Mouse (Mus musculus) kidney, embryonic 15.5 days (tissue): Measurements from ENCODE around the gene Zrsr2. TPM values are rescaled to one million over a fixed set of nuclear protein-coding genes. Genes with fewer than 3 reads are reported as not detected.

Experiments
- polyA plus RNA-seq: library from polyadenylated mRNA; unstranded; fragments of >200 nt; fragmentation: Nextera tagmentation; extraction: Ambion mirVana; gene quantifications from 2 replicates; pipeline ENCODE4 v1.2.1, GENCODE M21; 2015

Zrsr2 gene
- polyA plus RNA-seq, 1 experiment from 2014 or later = 60.8 TPM

Other genes starting within 250 kb of the Zrsr2 start
- gene Rnf138rt1, start 197.3 kb downstream of the Zrsr2 start, polyA plus RNA-seq = 0.14 TPM in 1 of 2 replicates, not detected in the other
- 21.8 and 22.5 TPM in 2 replicates for gene Ap1s2, start 49.6 kb downstream of the Zrsr2 start, polyA plus RNA-seq
- gene Car5b, start 69.3 kb upstream of the Zrsr2 start, polyA plus RNA-seq = 1.7 and 1.9 TPM in 2 replicates
- 30.2 and 33.7 TPM in 2 replicates for gene Siah1b, start 117.8 kb upstream of the Zrsr2 start, polyA plus RNA-seq
- gene Cltrn, start 130.2 kb upstream of the Zrsr2 start, polyA plus RNA-seq = 77.2 and 88.6 TPM in 2 replicates
- 62.6 and 62.8 TPM in 2 replicates for gene Ace2, start 180.7 kb upstream of the Zrsr2 start, polyA plus RNA-seq